Comparison of ENCODE assay signal across 7 mouse cellular contexts in the genomic region with DNA sequence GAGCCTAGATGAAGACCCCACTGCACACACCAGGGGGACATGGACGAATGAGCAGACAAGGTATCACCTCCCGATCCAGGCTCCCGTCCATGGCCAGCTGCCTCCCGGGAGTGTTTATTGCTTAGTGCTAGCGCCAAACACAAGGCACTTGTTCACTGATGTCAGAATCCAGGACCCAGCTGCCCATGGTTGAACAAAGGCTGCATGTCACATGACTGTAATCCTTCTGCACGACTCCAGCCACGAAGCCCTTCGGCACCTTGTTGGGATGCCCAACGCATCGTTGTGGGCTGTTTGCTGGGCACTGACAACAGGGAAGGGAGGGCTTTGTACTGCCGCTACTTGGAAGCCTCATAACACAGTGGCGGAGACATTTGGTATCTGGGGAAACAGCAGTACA. TPM values are rescaled to one million over a fixed set of nuclear protein-coding genes. Genes with fewer than 3 reads are reported as not detected.
DNase-seq lines count a peak whose midpoint lies in the region; ATAC-seq and TF ChIP-seq lines count a peak whose summit lies in the region.

Gene B230104I21Rik, plus strand, starts transcription at position 367 of the 400 bp plus-strand sequence.

- no peak for DNase-seq in lung, embryonic 14.5 days
- no peak for DNase-seq in lung, postnatal 25 days (ENCODE audit: low spot score)
- peak; percentile 69 to 74 for DNase-seq in layer of hippocampus, postnatal 10 days (ENCODE audit: low spot score in 2 of 2)
- DNase-seq in adrenal gland, postnatal 36 days: no peak
- DNase-seq in kidney, postnatal 4 days: no peak

- no peaks in the 10 kb centered on the region for H3K9me3 ChIP-seq in lung, embryonic 14.5 days (ENCODE audit: low read depth, low read length)
- H3K9me3 ChIP-seq in forebrain, embryonic 15.5 days: no peaks in the 10 kb centered on the region
- H3K9me3 ChIP-seq in midbrain, embryonic 13.5 days: no peaks in the 10 kb centered on the region

- H3K27ac ChIP-seq in lung, embryonic 14.5 days (ENCODE audit: low read depth): peak within 1 kb of the TSS; percentile 33
- H3K27ac ChIP-seq in forebrain, embryonic 15.5 days (replicated peaks): peak within 1 kb of the TSS; percentile 37
- H3K27ac ChIP-seq in midbrain, embryonic 13.5 days: 0 out of 2 replicates have a peak within 1 kb of the TSS, but pooled peaks have one; percentile 9

- H3K4me2 ChIP-seq in lung, embryonic 14.5 days: peak within 1 kb of the TSS; percentile 54
- H3K4me2 ChIP-seq in forebrain, embryonic 15.5 days (replicated peaks): 0 out of 2 replicates have a peak within 1 kb of the TSS, but pooled peaks have one; percentile 1
- peak within 1 kb of the TSS; percentile 43 for H3K4me2 ChIP-seq in midbrain, embryonic 13.5 days (replicated peaks)

- H3K36me3 ChIP-seq in lung, embryonic 14.5 days (ENCODE audit: insufficient read depth): peaks cover 4% of the 10 kb centered on the region; the same call in 1 of the 2 replicates
- no peaks in the 10 kb centered on the region for H3K36me3 ChIP-seq in forebrain, embryonic 15.5 days
- H3K36me3 ChIP-seq in midbrain, embryonic 13.5 days: no peaks in the 10 kb centered on the region

- WGBS in lung, embryonic 14.5 days: 68% methylated on average over 12 of the region's 12 CpGs
- WGBS in forebrain, embryonic 15.5 days: 26% methylated on average over 12 of the region's 12 CpGs
- 35% methylated on average over 12 of the region's 12 CpGs for WGBS in midbrain, embryonic 13.5 days

- no peak for ATAC-seq in lung, embryonic 14.5 days (ENCODE audit: insufficient read depth)
- ATAC-seq in forebrain, embryonic 15.5 days (replicated peaks): peak; percentile 45; the same call in 1 of the 2 replicates
- peak; percentile 60 for ATAC-seq in midbrain, embryonic 13.5 days

- no peak for TF ChIP-seq CTCF in lung, embryonic 14.5 days (IDR thresholded peaks at IDR 0.05; ENCODE audit: low read depth)

- peak within 1 kb of the TSS; percentile 32; the same call in 1 of the 2 replicates for H3K9ac ChIP-seq in lung, embryonic 14.5 days
- H3K9ac ChIP-seq in forebrain, embryonic 15.5 days (replicated peaks): no peak within 1 kb of the TSS
- peak within 1 kb of the TSS; percentile 39; the same call in 1 of the 2 replicates for H3K9ac ChIP-seq in midbrain, embryonic 13.5 days (replicated peaks)

- no peaks in the 10 kb centered on the region for H3K27me3 ChIP-seq in lung, embryonic 14.5 days (ENCODE audit: insufficient read depth, low read length)
- no peaks in the 10 kb centered on the region for H3K27me3 ChIP-seq in forebrain, embryonic 15.5 days
- H3K27me3 ChIP-seq in midbrain, embryonic 13.5 days: peaks cover 15% of the 10 kb centered on the region; the same call in 1 of the 2 replicates

- peak within 1 kb of the TSS; percentile 17; the same call in 1 of the 2 replicates for H3K4me3 ChIP-seq in lung, embryonic 14.5 days (ENCODE audit: low read depth, low read length)
- peak within 1 kb of the TSS; percentile 0; the same call in 1 of the 2 replicates for H3K4me3 ChIP-seq in forebrain, embryonic 15.5 days
- H3K4me3 ChIP-seq in midbrain, embryonic 13.5 days (replicated peaks): peak within 1 kb of the TSS; percentile 15

- H3K4me1 ChIP-seq in lung, embryonic 14.5 days (ENCODE audit: insufficient read depth): peaks cover 5% of the 10 kb centered on the region; the same call in 1 of the 2 replicates
- H3K4me1 ChIP-seq in forebrain, embryonic 15.5 days: peaks cover 21% of the 10 kb centered on the region
- H3K4me1 ChIP-seq in midbrain, embryonic 13.5 days (replicated peaks): peaks cover 38% of the 10 kb centered on the region

RNA-seq across cellular contexts. Expression of gene B230104I21Rik, which starts in this region (rescaled TPM):
- not detected in 2 replicates for polyA plus RNA-seq in lung, embryonic 14.5 days (2014; fragmentation: Nextera tagmentation; extraction: Ambion mirVana)
- polyA plus RNA-seq in forebrain, embryonic 15.5 days (2015; fragmentation: Nextera tagmentation; extraction: Ambion mirVana): 0.20 TPM in 1 of 2 replicates, not detected in the other
- under 1 TPM in 1 of 2 experiments, not detected in 1; 0.40 TPM for total RNA-seq in layer of hippocampus, postnatal 10 days (2021)
- polyA plus RNA-seq in midbrain, embryonic 13.5 days (2015; fragmentation: Nextera tagmentation; extraction: Ambion mirVana): 0.24 TPM in 1 of 2 replicates, not detected in the other
- total RNA-seq in adrenal gland, postnatal 36 days (2021): not detected

Comparison
In these comparisons a context has a peak if more than half of its experiments do, and no peak if none do; other contexts are left out.
1. Peak in ATAC-seq, H3K4me3 ChIP-seq, H3K27ac ChIP-seq and H3K4me2 ChIP-seq in forebrain, embryonic 15.5 days; RNA of the gene not detected or under 1 TPM.
2. Peak in DNase-seq in layer of hippocampus, postnatal 10 days; RNA of the gene not detected or under 1 TPM.
3. Peak in ATAC-seq, H3K4me3 ChIP-seq, H3K27ac ChIP-seq, H3K9ac ChIP-seq and H3K4me2 ChIP-seq in midbrain, embryonic 13.5 days; RNA of the gene not detected or under 1 TPM.
4. H3K4me2 ChIP-seq: peak in every context shown above with its lines; median percentile 54 in lung, embryonic 14.5 days; 43 in midbrain, embryonic 13.5 days; 1 in forebrain, embryonic 15.5 days.